Mouse (Mus musculus) embryonic facial prominence, embryonic 10.5 days (tissue): ENCODE data around the gene Tnrc18. TPM values are rescaled to one million over a fixed set of nuclear protein-coding genes. Genes with fewer than 3 reads are reported as not detected.

Experiments used
- DNase-seq: peaks from one replicate; pipeline ENCODE4 v3.0.0-alpha.2; 2017; ENCODE audit warnings: low spot score
- H3K27ac ChIP-seq: fragments of 300-500 bp; sonication (generic); replicated peaks from 2 replicates; pipeline ENCODE4 v1.5.1; 2016; ENCODE audit warnings: mild to moderate bottlenecking
- H3K27me3 ChIP-seq: fragments of 300-500 bp; sonication (generic); replicated peaks from 2 replicates; pipeline ENCODE4 v1.6.1; 2016; ENCODE audit warnings: low read depth, mild to moderate bottlenecking; ENCODE audit not compliant: poor library complexity, severe bottlenecking
- H3K36me3 ChIP-seq: fragments of 300-500 bp; sonication (generic); replicated peaks from 2 replicates; pipeline ENCODE4 v1.6.1; 2016; ENCODE audit warnings: mild to moderate bottlenecking, moderate library complexity
- H3K4me1 ChIP-seq: fragments of 300-500 bp; sonication (generic); 2 replicates; pipeline ENCODE4 v1.6.1; 2016
- H3K4me3 ChIP-seq: fragments of 300-500 bp; sonication (generic); 2 replicates; pipeline ENCODE4 v1.5.1; 2016; ENCODE audit warnings: mild to moderate bottlenecking, moderate library complexity
- H3K9me3 ChIP-seq: fragments of 300-500 bp; sonication (generic); 2 replicates; pipeline ENCODE4 v1.6.1; 2016; ENCODE audit warnings: mild to moderate bottlenecking
- WGBS: fragments of 180-500 bp; shearing (Covaris S2); methylation state at CpG from one replicate; pipeline ENCODE4 v1.1.7; 2016; 5-methylcytosine and 5-hydroxymethylcytosine counted together
- polyA plus RNA-seq: library from polyadenylated mRNA; unstranded; fragments of >200 nt; fragmentation: Nextera tagmentation; extraction: Ambion mirVana; gene quantifications from 2 replicates; pipeline ENCODE4 v1.2.1, GENCODE M21; 2016

Gene Tnrc18
- polyA plus RNA-seq, 1 experiment from 2014 or later: 26.5 TPM

DNA sequence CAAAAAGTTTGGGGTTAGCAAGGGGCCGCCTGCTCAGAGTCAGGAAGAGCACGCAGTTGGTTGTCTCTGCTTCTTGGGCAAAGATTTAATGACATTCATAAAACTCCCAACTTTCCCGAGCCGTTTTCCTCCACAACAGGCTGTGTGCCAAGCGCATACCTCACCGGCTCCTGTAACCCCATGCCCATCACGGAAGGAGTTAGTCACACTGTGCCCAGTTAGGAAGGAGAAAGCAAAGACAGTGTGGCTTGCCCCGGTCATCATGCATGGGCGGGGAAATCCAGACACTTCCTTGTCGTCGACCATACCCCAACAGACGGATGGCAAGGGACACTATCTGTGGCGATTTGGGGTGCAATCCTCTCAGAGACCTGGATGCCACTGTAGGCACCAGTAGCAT is 19.8 kb downstream of the Tnrc18 start:
- Histone ChIP-seq H3K4me1 (peaks cover 33% of the 10 kb centered on the region), H3K27me3 (no peaks in the 10 kb centered on the region), H3K27ac (no peak overlapping the region), H3K4me3 (no peak overlapping the region), H3K9me3 (no peaks in the 10 kb centered on the region), H3K36me3 (peaks cover 88% of the 10 kb centered on the region)
- 90% methylated on average over 13 of the region's 13 CpGs for WGBS
- DNase-seq: no peak

DNA sequence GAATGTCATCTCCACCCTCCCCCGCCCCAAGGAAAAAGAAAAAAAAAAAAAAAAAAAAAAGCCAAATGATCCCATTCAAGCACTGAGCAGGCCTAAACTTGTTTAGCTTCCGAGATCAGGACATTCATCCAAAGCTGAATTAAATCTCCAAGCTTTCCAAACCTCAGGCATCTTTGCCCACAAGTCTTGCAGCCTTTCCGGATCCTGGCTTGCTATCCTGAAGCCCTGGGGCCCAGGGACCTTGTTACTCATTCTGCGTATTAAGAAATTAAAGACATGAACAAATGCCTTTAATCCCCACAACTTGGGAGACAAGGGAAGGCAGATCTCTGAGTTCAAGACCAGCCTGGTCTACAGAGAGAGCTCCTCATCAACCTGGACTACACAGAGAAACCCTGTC is 20.5 kb downstream of the Tnrc18 start:
- WGBS: 92% methylated on average over 4 of the region's 4 CpGs

DNA sequence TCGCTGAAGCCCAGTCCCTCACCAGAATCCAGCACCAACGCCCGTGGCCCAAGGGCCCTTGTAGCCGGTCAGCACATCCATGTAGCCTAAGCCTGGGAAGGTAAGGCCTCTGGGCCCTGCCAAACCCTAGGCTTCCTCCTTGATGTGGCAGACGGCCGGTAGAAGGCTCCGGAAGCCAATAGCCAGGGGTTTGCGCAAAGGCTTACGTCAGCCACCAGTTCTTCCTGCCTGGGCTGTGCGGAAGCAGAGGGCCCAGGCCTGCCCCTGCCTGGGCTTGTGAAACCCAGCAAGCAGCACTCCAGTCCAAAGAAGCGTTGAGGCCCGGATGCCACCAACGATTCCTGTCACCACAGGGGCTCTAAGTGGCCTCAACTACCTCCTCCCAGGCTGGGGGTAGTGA is 22.9 kb downstream of the Tnrc18 start:
- WGBS: 88% methylated on average over 13 of the region's 13 CpGs
- Histone ChIP-seq H3K27me3 (no peaks in the 10 kb centered on the region), H3K36me3 (peaks cover 94% of the 10 kb centered on the region), H3K4me1 (peaks cover 7% of the 10 kb centered on the region), H3K4me3 (no peak overlapping the region), H3K27ac (no peak overlapping the region), H3K9me3 (no peaks in the 10 kb centered on the region)
- no peak for DNase-seq

More for the DNA sequence above, 20.5 kb downstream of the Tnrc18 start:
- no peak for DNase-seq
- Histone ChIP-seq H3K27me3 (no peaks in the 10 kb centered on the region), H3K27ac (no peak overlapping the region), H3K36me3 (peaks cover 88% of the 10 kb centered on the region), H3K4me3 (no peak overlapping the region), H3K9me3 (no peaks in the 10 kb centered on the region), H3K4me1 (peaks cover 26% of the 10 kb centered on the region)

DNA sequence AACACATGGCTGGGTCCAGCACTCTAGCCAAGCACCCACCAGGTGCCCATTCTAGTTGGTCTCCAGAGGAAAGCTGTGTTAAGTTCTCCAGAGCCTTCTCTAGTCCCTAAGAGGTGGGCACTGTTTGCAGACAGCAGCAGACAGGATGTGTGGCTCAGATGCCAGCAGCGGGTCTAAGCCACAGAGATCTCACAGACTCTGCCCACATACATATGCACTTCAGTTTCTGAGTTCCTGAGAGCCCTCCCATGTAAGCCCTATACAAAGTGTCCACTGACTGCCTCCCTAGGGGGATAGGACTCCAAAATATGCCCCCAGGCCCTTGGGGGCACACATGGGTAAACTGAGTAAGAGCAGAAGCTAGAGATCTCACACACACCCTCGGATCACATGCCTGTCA is 23.3 kb downstream of the Tnrc18 start:
- peaks cover 3% of the 10 kb centered on the region; the same call in 1 of the 2 replicates for H3K9me3 ChIP-seq
- H3K4me3 ChIP-seq: no peak overlapping the region
- H3K27ac ChIP-seq: no peak overlapping the region
- DNase-seq: no peak
- H3K27me3 ChIP-seq: no peaks in the 10 kb centered on the region
- WGBS: 91% methylated on average over 2 of the region's 2 CpGs
- H3K4me1 ChIP-seq: peaks cover 5% of the 10 kb centered on the region
- peaks cover 94% of the 10 kb centered on the region for H3K36me3 ChIP-seq

DNA sequence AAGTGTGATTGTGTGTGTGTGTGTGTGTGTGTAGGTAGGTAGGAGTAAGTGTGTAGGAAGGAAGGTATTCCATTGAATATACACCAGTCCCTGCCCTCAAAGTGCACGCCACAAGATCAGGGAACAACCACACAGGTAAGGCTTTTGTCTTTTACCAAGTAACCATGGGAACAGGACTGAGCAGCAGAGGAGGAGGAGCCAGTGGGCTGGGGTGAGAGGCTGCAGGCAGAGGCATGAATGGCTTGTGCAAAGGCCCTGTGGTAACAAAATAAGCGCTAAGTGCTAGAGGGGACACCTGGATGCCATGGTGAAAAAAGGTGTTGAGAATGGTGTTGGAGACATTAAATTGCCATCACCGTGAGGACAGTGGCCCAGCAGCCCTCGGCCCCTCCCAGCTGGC is 24.9 kb downstream of the Tnrc18 start:
- Histone ChIP-seq H3K4me1 (peaks cover 5% of the 10 kb centered on the region), H3K9me3 (peaks cover 15% of the 10 kb centered on the region; the same call in 1 of the 2 replicates), H3K4me3 (no peak overlapping the region), H3K27ac (no peak overlapping the region), H3K27me3 (no peaks in the 10 kb centered on the region), H3K36me3 (peaks cover 95% of the 10 kb centered on the region)
- 91% methylated on average over 4 of the region's 4 CpGs for WGBS
- no peak for DNase-seq

DNA sequence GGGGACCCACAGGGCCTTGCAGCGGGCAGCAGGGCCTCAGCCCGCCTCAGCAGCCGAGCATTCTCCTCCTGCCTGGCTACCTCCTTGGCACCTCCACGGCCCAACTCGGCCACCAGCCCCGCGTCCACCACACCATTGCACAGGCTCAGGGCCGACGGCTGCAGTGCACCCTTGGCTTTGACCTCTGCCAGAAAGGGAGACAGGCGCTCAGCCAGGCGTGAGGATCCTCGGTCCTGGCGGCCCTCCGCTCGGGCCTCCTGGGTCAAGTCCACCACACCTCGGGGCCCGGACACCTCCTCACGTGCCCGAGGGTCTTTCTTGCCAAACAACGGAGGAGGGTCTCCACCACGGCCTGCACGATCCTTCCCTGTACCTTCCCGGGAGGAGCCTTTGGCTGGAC is 29.2 kb downstream of the Tnrc18 start:
- WGBS: 94% methylated on average over 23 of the region's 23 CpGs
- H3K27me3 ChIP-seq: no peaks in the 10 kb centered on the region
- H3K9me3 ChIP-seq: peaks cover 19% of the 10 kb centered on the region; the same call in 1 of the 2 replicates
- H3K4me1 ChIP-seq: peaks cover 5% of the 10 kb centered on the region
- peaks cover 98% of the 10 kb centered on the region for H3K36me3 ChIP-seq
- H3K27ac ChIP-seq: no peak overlapping the region
- H3K4me3 ChIP-seq: no peak overlapping the region
- DNase-seq: no peak

DNA sequence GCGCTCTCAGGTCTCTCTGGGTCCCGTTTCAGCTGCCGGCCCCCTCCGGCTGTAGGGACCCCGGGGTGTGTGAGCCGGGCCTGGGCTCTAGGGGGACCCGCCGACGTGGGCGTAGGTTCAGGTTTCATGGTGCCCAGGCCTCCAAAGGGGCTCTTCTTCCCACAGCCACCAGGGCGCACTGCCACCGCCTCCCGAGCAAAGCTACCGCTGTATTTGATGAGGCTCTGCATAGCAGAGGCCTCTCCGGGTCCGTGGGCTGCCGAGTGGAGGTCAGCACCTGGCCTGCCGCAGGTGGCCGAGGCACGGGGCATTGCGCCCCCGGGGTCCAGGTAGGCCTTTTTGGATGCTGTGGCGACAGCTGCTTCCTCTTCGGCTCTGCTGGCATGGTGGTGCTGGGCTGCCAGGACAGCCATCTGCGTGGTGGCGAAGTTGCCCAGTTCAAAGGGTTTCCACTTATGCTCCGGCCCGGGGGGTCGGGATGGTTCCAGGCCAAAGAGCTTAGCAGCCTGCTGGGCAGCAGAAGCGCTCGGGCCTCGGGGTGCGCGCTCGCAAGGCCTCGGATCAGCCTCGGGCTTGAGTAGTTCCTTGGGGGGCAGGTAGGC is 30.1 kb downstream of the Tnrc18 start:
- Histone ChIP-seq H3K4me1 (peaks cover 10% of the 10 kb centered on the region), H3K36me3 (peaks cover 98% of the 10 kb centered on the region), H3K27ac (no peak overlapping the region), H3K9me3 (peaks cover 19% of the 10 kb centered on the region; the same call in 1 of the 2 replicates), H3K27me3 (no peaks in the 10 kb centered on the region), H3K4me3 (no peak overlapping the region)
- 85% methylated on average over 37 of the region's 37 CpGs for whole genome bisulfite sequencing
- DNase-seq: no peak

DNA sequence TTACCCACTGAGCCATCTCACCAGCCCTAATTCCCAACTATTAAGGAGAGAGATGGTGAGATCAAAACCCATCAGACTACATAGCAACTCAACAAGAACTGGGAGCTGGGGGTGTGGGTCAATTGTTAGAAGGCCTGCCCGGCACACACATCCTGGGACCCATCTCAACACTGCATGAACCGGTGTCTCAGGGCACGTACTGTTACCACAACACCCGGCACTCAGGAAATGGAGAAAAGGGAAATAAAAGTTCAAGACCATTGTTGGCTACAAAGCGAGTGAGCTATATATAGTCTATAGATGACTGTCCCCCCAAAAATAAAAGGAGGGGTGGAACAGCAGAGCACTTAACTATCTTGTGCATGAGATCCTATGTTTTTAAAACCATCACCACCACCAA is 30.8 kb downstream of the Tnrc18 start:
- Histone ChIP-seq H3K27ac (no peak overlapping the region), H3K4me3 (no peak overlapping the region), H3K36me3 (peaks cover 98% of the 10 kb centered on the region), H3K4me1 (peaks cover 10% of the 10 kb centered on the region), H3K27me3 (no peaks in the 10 kb centered on the region), H3K9me3 (peaks cover 19% of the 10 kb centered on the region; the same call in 1 of the 2 replicates)
- DNase-seq: no peak
- 93% methylated on average over 5 of the region's 5 CpGs for WGBS

DNA sequence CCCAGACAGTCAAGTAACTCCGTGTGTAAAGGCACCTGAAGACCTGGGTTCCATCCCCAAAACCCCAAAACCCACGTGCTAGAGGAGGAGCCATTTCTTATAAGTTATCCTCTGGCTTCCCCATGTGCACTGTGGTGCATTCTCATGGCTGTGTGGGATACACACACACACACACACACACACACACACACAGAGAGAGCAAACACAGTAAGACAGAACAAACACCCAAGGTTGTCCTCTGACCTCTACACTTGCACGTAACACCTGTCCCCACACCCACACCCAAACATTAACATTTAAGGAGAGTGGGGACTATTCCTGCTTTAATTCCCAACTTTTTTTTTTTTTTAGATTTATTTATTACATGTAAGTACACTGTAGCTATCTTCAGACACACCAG is 31.2 kb downstream of the Tnrc18 start:
- Histone ChIP-seq H3K27me3 (no peaks in the 10 kb centered on the region), H3K27ac (no peak overlapping the region), H3K9me3 (peaks cover 19% of the 10 kb centered on the region; the same call in 1 of the 2 replicates), H3K4me1 (peaks cover 14% of the 10 kb centered on the region), H3K4me3 (no peak overlapping the region), H3K36me3 (peaks cover 98% of the 10 kb centered on the region)
- WGBS: 92% methylated on average over 3 of the region's 3 CpGs
- no peak for DNase-seq

DNA sequence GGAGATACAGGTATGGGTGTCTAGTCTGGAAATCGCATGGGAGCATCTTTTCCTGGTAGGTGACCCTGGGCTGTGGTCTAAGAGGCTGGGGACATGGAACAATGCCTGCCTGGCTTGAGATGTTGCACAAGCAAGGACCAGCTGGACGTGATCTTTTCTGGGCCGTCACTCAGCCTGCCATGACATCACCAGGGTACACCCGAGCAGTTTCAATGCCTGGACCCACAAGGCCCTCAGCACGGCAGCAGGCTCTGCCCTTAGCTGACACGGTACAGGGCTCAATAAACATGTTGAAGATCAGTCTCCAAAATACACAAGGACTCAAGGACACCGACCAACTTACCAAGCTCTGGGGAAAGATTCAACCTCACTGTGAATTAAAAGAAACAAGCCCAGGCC is 34.3 kb downstream of the Tnrc18 start:
- peaks cover 91% of the 10 kb centered on the region for H3K36me3 ChIP-seq
- WGBS: 80% methylated on average over 7 of the region's 7 CpGs
- no peak overlapping the region for H3K4me3 ChIP-seq
- H3K27me3 ChIP-seq: no peaks in the 10 kb centered on the region
- no peak overlapping the region for H3K27ac ChIP-seq
- no peak for DNase-seq
- peaks cover 24% of the 10 kb centered on the region for H3K4me1 ChIP-seq
- H3K9me3 ChIP-seq: peaks cover 8% of the 10 kb centered on the region; the same call in 1 of the 2 replicates

DNA sequence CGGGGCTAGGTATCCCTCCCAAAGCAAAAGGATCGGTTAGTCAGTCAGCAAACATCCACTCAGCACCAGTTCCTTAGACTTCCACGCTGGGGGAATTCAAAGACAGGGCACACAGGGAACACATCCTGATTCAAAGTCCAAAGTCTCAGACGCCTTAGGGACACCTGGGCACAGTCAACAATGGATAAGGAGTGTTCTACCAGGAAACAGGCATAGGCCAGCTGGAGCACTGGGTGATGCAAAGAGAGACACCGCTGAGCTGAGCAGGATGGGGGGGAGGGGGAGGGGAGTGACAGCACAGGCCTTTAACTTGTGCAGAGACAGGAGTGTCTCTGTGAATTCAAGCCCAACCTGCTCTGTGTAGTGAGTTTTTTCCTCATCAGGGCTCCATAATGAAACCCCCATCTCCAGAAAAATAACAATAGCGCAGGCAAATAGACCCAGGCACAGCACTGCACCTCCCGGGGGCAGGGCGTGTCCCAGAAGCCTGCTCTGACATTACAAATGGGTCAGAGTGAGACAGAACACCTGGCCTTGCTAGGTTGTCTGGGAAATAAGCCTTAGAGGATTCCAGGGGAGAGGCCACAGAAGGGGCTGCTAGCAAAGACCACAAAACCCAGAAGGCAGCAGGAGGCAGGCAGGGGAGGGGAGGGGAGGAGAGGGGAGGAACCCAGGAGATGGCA is 34.9 kb downstream of the Tnrc18 start:
- DNase-seq: no peak
- H3K36me3 ChIP-seq: peaks cover 91% of the 10 kb centered on the region
- H3K27ac ChIP-seq: no peak overlapping the region
- peaks cover 4% of the 10 kb centered on the region; the same call in 1 of the 2 replicates for H3K9me3 ChIP-seq
- 88% methylated on average over 8 of the region's 8 CpGs for WGBS
- no peak overlapping the region for H3K4me3 ChIP-seq
- H3K4me1 ChIP-seq: peaks cover 26% of the 10 kb centered on the region
- no peaks in the 10 kb centered on the region for H3K27me3 ChIP-seq

DNA sequence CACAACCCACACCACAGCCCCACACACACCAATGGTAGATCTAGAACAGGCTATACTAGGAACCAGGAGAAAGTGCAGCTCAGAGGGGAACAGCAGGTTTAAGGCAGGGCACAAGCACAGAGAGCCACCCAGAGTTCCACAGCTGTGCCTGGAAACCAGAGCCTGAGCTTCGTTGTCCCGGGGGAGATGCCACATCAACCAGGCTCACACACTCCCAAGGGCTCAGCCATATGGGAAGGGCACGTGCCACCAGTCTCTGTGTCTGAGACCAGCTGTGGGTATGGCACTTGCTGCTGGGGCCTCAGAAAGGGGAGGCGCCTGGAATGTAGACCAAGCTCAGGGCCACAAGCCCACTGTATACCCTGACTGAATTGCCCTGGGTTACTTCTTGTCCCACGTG is 36.9 kb downstream of the Tnrc18 start:
- no peaks in the 10 kb centered on the region for H3K9me3 ChIP-seq
- peaks cover 91% of the 10 kb centered on the region for H3K36me3 ChIP-seq
- 89% methylated on average over 5 of the region's 5 CpGs for WGBS
- H3K27me3 ChIP-seq: no peaks in the 10 kb centered on the region
- peaks cover 26% of the 10 kb centered on the region for H3K4me1 ChIP-seq
- no peak for DNase-seq
- no peak overlapping the region for H3K27ac ChIP-seq
- no peak overlapping the region for H3K4me3 ChIP-seq

DNA sequence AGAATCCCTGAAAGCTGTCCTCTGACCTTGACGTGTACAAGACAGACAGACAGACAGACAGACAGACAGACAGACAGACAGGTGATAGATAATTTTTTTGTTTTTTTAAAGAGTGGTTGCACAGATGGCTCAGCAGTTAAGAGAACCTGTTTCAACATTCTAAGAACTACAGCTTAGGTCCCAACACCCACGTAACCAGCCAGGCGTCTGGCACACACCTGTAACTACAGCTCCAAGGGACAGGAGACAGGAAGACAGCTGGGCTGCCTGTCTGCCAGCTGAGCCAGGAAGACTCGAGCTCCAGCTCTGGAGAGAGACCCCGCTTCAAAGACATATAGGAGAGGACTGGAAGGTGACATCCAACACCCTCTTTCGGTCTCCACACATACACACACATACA is 38.6 kb downstream of the Tnrc18 start:
- no peak overlapping the region for H3K4me3 ChIP-seq
- H3K9me3 ChIP-seq: no peaks in the 10 kb centered on the region
- H3K36me3 ChIP-seq: peaks cover 91% of the 10 kb centered on the region
- no peak for DNase-seq
- H3K27ac ChIP-seq: no peak overlapping the region
- WGBS: 80% methylated on average over 6 of the region's 6 CpGs
- H3K4me1 ChIP-seq: peaks cover 26% of the 10 kb centered on the region
- H3K27me3 ChIP-seq: no peaks in the 10 kb centered on the region
